Mouse (Mus musculus): ENCODE results near the gene Gm44965. TPM values are rescaled to one million over a fixed set of nuclear protein-coding genes. Genes with fewer than 3 reads are reported as not detected.

Gene Gm44965
- polyA plus RNA-seq, 1 experiment = not detected

DNA sequence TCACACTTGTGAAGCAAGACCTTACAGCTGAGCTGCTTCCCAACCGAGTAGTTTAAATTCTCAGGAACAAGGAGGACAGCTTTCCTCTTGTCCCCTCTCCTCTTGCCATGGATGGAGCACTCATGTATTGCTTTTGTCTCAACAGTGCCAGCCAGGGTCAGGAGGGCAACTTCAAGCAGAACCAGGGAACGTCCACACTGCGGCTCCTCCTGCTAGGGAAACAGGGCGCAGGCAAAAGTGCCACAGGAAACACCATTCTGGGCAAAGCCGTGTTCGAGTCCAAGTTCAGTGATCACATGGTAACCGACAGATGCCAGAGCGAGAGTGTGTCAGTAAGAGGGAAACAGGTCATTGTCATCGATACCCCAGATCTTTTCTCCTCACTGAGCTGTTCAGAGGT lies 56.3 kb downstream of the Gm44965 start:
- Histone ChIP-seq H3K4me3 (replicated peaks; ENCODE audit: insufficient read depth, low read depth, low read length) (no peak overlapping the region), H3K4me1 (ENCODE audit: control insufficient read depth, insufficient read depth, low read length) (no peaks in the 10 kb centered on the region), H3K27me3 (ENCODE audit: control insufficient read depth, insufficient read depth, low read length) (no peaks in the 10 kb centered on the region), H3K27ac (ENCODE audit: insufficient read depth, low read length) (no peak overlapping the region)
- 82% methylated on average over 9 of the region's 9 CpGs for WGBS
- no peak for DNase-seq
- TF ChIP-seq CTCF (IDR thresholded peaks at IDR 0.05; ENCODE audit: borderline replicate concordance, insufficient read depth, low read depth, low read length) = no peak
- no peak for TF ChIP-seq POLR2A (IDR thresholded peaks at IDR 0.05; ENCODE audit: borderline replicate concordance, insufficient read depth, low read length)

GRCm38 (mm10) chr6:48658721-48659120 lies 65.0 kb downstream of the Gm44965 start:
- Histone ChIP-seq H3K4me3 (replicated peaks; ENCODE audit: insufficient read depth, low read depth, low read length) (no peak overlapping the region), H3K4me1 (ENCODE audit: control insufficient read depth, insufficient read depth, low read length) (no peaks in the 10 kb centered on the region), H3K27ac (ENCODE audit: insufficient read depth, low read length) (no peak overlapping the region), H3K27me3 (ENCODE audit: control insufficient read depth, insufficient read depth, low read length) (no peaks in the 10 kb centered on the region)
- no peak for DNase-seq
- no peak for TF ChIP-seq CTCF (IDR thresholded peaks at IDR 0.05; ENCODE audit: borderline replicate concordance, insufficient read depth, low read depth, low read length)
- TF ChIP-seq POLR2A (IDR thresholded peaks at IDR 0.05; ENCODE audit: borderline replicate concordance, insufficient read depth, low read length) = no peak
- 89% methylated on average over 5 of the region's 5 CpGs for WGBS

DNA sequence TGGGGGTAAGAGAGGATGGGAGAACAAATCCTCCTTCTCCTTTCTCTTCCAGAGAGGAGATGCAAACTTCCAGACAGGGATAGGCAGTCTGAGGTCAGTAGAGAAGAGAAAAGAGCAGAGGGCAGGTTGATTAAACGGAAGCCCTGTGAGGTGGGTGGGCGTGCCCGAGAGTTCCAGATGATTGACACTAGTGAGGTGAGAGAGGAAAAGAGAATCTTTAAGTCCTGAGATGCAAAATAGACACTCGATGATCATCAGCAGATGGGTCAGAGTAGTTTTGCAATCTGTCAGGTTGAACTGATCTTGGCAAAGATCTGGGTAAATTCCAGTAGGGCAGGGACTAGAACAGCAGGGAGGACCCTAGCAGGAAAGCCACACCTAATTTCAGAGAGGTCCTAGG lies 71.0 kb downstream of the Gm44965 start:
- no peaks in the 10 kb centered on the region for H3K27me3 ChIP-seq (ENCODE audit: control insufficient read depth, insufficient read depth, low read length)
- no peak overlapping the region for H3K4me3 ChIP-seq (replicated peaks; ENCODE audit: insufficient read depth, low read depth, low read length)
- H3K27ac ChIP-seq (ENCODE audit: insufficient read depth, low read length) = no peak overlapping the region
- H3K4me1 ChIP-seq (ENCODE audit: control insufficient read depth, insufficient read depth, low read length) = no peaks in the 10 kb centered on the region
- no peak for DNase-seq
- 75% methylated on average over 4 of the region's 4 CpGs for WGBS
- TF ChIP-seq CTCF (IDR thresholded peaks at IDR 0.05; ENCODE audit: borderline replicate concordance, insufficient read depth, low read depth, low read length) (no peak), POLR2A (IDR thresholded peaks at IDR 0.05; ENCODE audit: borderline replicate concordance, insufficient read depth, low read length) (no peak)

DNA sequence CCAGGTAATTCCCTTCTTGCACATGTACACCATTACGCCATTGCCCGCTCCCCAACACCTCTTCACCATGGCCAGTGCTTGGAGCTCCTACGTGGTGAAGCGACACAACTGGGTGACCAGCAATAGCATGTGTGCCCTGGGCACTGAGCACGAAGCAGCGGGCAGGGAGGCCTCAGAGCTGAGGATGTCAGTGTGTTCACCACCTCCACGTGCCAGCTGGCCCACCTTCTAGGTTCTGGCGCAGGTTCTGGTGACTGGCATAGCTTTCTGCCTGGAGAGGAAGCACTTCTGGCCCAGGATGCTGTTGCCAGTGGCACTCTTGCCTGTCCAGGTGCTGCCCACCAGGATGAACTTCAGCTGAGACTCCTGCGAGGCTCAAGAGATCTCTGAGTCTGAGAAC lies 71.7 kb downstream of the Gm44965 start:
- no peak overlapping the region for H3K27ac ChIP-seq (ENCODE audit: insufficient read depth, low read length)
- WGBS = 52% methylated on average over 9 of the region's 9 CpGs
- DNase-seq = no peak
- H3K4me3 ChIP-seq (replicated peaks; ENCODE audit: insufficient read depth, low read depth, low read length) = no peak overlapping the region
- no peaks in the 10 kb centered on the region for H3K4me1 ChIP-seq (ENCODE audit: control insufficient read depth, insufficient read depth, low read length)
- H3K27me3 ChIP-seq (ENCODE audit: control insufficient read depth, insufficient read depth, low read length) = no peaks in the 10 kb centered on the region
- no peak for TF ChIP-seq CTCF (IDR thresholded peaks at IDR 0.05; ENCODE audit: borderline replicate concordance, insufficient read depth, low read depth, low read length)
- no peak for TF ChIP-seq POLR2A (IDR thresholded peaks at IDR 0.05; ENCODE audit: borderline replicate concordance, insufficient read depth, low read length)

DNA sequence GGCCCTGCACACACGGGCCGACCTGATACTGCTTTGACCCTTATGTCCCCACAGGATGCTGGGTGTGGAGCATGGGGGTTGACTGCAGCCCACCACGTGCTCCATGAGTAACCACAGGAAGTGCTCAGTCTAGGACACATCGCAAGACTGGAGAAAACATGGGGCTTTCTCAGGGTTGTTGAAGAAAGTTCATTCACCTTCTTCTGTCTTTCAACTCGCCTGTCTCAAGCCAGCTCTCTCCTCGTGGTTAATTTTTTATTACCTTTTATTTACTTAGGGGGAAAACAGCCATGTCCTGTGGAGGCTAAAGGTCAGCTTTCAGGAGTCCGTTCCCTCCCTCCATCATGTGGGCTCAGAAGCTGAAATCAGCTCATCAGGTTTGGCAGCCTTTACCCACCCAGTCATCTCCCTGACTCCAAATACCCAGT lies 72.4 kb downstream of the Gm44965 start:
- H3K27me3 ChIP-seq (ENCODE audit: control insufficient read depth, insufficient read depth, low read length) = no peaks in the 10 kb centered on the region
- no peak overlapping the region for H3K27ac ChIP-seq (ENCODE audit: insufficient read depth, low read length)
- no peak for DNase-seq
- H3K4me3 ChIP-seq (replicated peaks; ENCODE audit: insufficient read depth, low read depth, low read length) = no peak overlapping the region
- TF ChIP-seq CTCF (IDR thresholded peaks at IDR 0.05; ENCODE audit: borderline replicate concordance, insufficient read depth, low read depth, low read length) = no peak
- no peak for TF ChIP-seq POLR2A (IDR thresholded peaks at IDR 0.05; ENCODE audit: borderline replicate concordance, insufficient read depth, low read length)
- no peaks in the 10 kb centered on the region for H3K4me1 ChIP-seq (ENCODE audit: control insufficient read depth, insufficient read depth, low read length)
- 67% methylated on average over 7 of the region's 7 CpGs for WGBS

- no peak for DNase-seq
- H3K4me1 ChIP-seq (ENCODE audit: control insufficient read depth, insufficient read depth, low read length) = no peaks in the 10 kb centered on the region
- no peak for TF ChIP-seq CTCF (IDR thresholded peaks at IDR 0.05; ENCODE audit: borderline replicate concordance, insufficient read depth, low read depth, low read length)
- no peak for TF ChIP-seq POLR2A (IDR thresholded peaks at IDR 0.05; ENCODE audit: borderline replicate concordance, insufficient read depth, low read length)
- no peak overlapping the region for H3K4me3 ChIP-seq (replicated peaks; ENCODE audit: insufficient read depth, low read depth, low read length)
- H3K27me3 ChIP-seq (ENCODE audit: control insufficient read depth, insufficient read depth, low read length) = no peaks in the 10 kb centered on the region
- H3K27ac ChIP-seq (ENCODE audit: insufficient read depth, low read length) = no peak overlapping the region
These were observed 74.3 kb downstream of the Gm44965 start for GRCm38 (mm10) chr6:48668022-48668421.

Other genes with a start within 250 kb of the Gm44965 start
- gene Krba1, start 198.4 kb upstream of the Gm44965 start, polyA plus RNA-seq (2012; rRNA removed) = 50.6 and 55.3 TPM in 2 replicates
- gene Zfp467, start 148.1 kb upstream of the Gm44965 start, polyA plus RNA-seq (2012; rRNA removed) = 80.4 and 93.2 TPM in 2 replicates
- 3.7 and 5.0 TPM in 2 replicates for gene Sspo, start 145.7 kb upstream of the Gm44965 start, polyA plus RNA-seq (2012; rRNA removed)
- gene Atp6v0e2, start 56.3 kb upstream of the Gm44965 start, polyA plus RNA-seq (2012; rRNA removed) = 459 and 460 TPM in 2 replicates
- gene Lrrc61, start 39.1 kb upstream of the Gm44965 start, polyA plus RNA-seq (2012; rRNA removed) = 30.0 and 33.1 TPM in 2 replicates
- 13.7 and 21.6 TPM in 2 replicates for gene Rarres2, start 21.2 kb upstream of the Gm44965 start, polyA plus RNA-seq (2012; rRNA removed)
- not detected in 2 replicates for gene Gm45021, start 4.3 kb upstream of the Gm44965 start, polyA plus RNA-seq (2012; rRNA removed)
- 98.5 and 109 TPM in 2 replicates for gene Repin1, start 58 bp upstream of the Gm44965 start, polyA plus RNA-seq (2012; rRNA removed)
- 7.4 and 7.6 TPM in 2 replicates for gene Zfp775, start 8.1 kb downstream of the Gm44965 start, polyA plus RNA-seq (2012; rRNA removed)
- 34.3 and 35.2 TPM in 2 replicates for gene AI854703, start 32.8 kb downstream of the Gm44965 start, polyA plus RNA-seq (2012; rRNA removed)
- gene Gimap8, start 53.3 kb downstream of the Gm44965 start, polyA plus RNA-seq (2012; rRNA removed) = 1.3 TPM in 2 replicates
- 0.86 and 0.98 TPM in 2 replicates for gene Gimap9, start 82.2 kb downstream of the Gm44965 start, polyA plus RNA-seq (2012; rRNA removed)
- gene Gimap4, start 90.6 kb downstream of the Gm44965 start, polyA plus RNA-seq (2012; rRNA removed) = 0.54 and 0.74 TPM in 2 replicates
- 4.1 and 4.6 TPM in 2 replicates for gene Gimap6, start 114.3 kb downstream of the Gm44965 start, polyA plus RNA-seq (2012; rRNA removed)
- 0.93 TPM in 1 of 2 replicates, not detected in the other for gene Gm28053, start 124.7 kb downstream of the Gm44965 start, polyA plus RNA-seq (2012; rRNA removed)
- gene Gimap7, start 124.7 kb downstream of the Gm44965 start, polyA plus RNA-seq (2012; rRNA removed) = not detected in 2 replicates
- 1.8 and 2.3 TPM in 2 replicates for gene Gimap1, start 145.1 kb downstream of the Gm44965 start, polyA plus RNA-seq (2012; rRNA removed)
- gene Gimap5, start 152.3 kb downstream of the Gm44965 start, polyA plus RNA-seq (2012; rRNA removed) = 0.57 and 0.82 TPM in 2 replicates
- 0.29 and 0.36 TPM in 2 replicates for gene Gimap3, start 176.9 kb downstream of the Gm44965 start, polyA plus RNA-seq (2012; rRNA removed)
- gene Tmem176a, start 247.0 kb downstream of the Gm44965 start, polyA plus RNA-seq (2012; rRNA removed) = 11.0 and 12.5 TPM in 2 replicates
- gene Tmem176b, start 247.6 kb downstream of the Gm44965 start, polyA plus RNA-seq (2012; rRNA removed) = 48.7 and 54.4 TPM in 2 replicates

All from cerebellum, adult 2 months (tissue).